Mouse (Mus musculus) cerebral cortex, adult 2 months (tissue): Measurements from ENCODE around the gene P4ha1.

Experiments
- WGBS: fragments of 180-500 bp; shearing (Covaris S2); methylation state at CpG from one replicate; pipeline ENCODE4 v1.1.7; 2018; 5-methylcytosine and 5-hydroxymethylcytosine counted together

P4ha1 gene

DNA sequence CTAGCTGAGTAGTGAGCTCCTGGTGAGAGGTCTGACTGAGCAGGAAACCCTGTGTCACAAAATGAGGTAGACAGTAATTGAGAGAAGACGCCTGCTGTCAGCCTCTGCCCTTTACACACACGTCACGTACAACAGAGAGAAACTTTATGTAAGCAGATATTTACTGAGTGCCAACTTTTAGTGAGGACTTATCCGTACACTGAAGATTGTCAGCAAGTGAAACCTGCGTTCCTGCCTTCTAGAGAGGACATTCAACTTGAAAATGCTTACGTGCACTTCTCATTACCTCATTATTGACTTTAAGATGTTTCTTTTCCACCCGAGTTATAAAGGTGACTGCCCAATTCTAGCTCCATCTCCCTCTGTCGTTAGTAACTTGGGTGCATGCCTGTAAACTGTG lies 45.6 kb downstream of the P4ha1 start:
- 73% methylated on average over 8 of the region's 8 CpGs for WGBS

DNA sequence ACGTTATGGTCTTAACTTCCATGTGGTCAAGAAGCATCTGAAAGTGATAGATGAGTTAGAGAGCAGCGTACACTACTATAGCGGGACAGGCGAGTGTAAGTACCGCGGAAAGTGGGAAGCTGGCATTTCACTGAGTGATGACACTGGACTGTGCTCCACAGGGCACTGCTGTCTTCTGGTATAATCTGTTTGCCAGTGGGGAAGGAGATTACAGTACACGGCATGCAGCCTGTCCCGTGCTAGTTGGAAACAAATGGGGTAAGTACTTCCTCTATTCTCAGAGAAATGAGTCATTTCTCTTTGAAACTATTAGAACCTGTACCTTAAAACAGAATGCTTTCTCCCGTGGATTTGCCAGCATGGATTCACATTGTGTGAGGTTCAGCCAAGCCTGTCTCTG lies 46.3 kb downstream of the P4ha1 start:
- WGBS, result 79% methylated on average over 9 of the region's 9 CpGs

DNA sequence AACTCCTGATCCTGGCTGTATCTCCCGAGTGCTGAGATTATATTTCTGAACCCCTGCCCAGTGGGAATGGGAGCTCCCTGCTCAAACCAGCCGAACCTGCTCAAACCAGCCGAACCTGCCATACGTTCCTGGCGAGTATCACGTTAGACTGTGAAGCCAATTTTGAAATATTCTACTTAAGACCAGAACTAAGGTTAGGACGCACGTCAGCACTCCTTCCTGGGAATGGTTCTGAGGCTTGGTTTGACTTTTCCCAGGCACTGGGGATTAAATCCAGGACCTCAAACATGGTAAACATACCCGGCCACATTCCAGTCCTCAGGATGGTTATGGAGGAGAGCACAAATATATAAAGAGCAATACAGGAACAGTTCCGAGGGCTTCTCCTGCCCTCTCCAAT lies 54.8 kb downstream of the P4ha1 start:
- 92% methylated on average over 10 of the region's 10 CpGs for WGBS

DNA sequence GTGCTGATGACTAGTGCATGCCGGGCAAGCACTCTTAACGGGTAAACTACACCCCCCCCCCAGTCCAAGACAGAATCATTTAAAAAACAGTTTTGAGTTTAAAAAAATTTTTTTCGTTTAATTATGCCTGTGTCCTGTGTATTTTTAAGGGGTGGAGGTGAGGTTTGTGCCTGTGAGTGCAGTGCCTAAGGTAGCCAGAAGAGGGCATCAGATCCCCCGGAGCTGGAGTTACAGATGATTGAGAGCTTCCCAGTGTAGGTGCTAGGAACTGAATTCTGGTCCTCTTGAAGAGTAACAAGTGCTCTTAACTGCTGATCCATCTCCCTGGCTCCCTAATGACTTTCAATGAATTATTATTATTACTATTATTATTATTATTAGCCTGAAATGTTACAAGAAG lies 55.6 kb downstream of the P4ha1 start:
- WGBS, result 96% methylated on average over 4 of the region's 4 CpGs

DNA sequence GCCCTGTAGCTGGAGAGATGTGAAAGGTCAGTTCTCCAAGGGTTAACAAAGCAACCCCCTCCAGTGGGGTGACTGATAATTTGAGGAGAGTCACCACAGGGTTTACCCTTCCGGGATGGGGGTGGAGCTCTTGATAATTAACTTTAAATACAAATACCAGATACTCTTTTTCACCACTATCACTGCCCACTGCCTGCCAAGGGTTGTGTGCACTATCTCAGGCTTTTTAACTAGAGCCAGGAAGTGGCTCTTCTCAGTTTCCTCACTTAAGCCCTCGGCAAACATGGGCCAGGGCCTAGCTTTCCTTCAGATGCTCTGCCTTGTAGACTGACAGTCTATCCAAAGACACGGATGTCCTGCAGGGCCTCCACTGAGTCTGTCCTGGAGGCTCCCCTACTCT lies 56.8 kb downstream of the P4ha1 start:
- WGBS, result 57% methylated on average over 3 of the region's 3 CpGs

DNA sequence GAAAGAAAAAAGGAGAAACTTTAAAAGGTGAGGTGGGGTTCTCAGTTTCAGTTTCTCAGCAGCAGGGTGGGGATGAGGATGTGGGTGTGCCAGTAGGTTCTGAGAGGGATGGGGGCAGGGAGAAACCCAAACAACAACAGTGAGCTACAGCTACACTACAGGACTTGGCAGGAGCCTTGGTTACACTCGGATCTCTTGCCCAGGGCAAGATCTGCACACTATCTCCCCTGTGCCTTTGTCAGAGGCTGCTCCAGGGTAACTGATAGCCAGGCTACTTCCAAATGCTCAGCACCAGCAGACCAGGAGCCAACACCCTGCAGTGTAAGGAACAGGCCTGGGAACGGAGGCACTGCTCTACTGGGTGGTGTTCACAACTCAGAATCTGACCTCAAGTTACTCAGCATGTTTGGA lies 57.3 kb downstream of the P4ha1 start:
- WGBS, result 63% methylated on average over 2 of the region's 2 CpGs

DNA sequence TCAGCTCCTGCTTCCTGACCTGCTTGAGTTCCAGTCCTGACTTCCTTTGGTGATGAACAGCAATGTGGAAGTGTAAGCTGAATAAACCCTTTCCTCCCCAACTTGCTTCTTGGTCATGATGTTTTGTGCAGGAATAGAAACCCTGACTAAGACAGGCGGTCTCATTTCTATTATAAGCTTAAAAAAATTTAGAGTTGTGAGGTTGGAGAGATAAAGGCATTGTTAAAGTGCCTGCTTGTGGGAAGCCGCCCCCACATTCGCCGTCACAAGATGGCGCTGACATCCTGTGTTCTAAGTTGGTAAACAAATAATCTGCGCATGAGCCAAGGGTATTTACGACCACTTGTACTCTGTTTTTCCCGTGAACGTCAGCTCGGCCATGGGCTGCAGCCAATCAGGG lies 58.5 kb downstream of the P4ha1 start:
- WGBS, result 90% methylated on average over 7 of the region's 10 CpGs

DNA sequence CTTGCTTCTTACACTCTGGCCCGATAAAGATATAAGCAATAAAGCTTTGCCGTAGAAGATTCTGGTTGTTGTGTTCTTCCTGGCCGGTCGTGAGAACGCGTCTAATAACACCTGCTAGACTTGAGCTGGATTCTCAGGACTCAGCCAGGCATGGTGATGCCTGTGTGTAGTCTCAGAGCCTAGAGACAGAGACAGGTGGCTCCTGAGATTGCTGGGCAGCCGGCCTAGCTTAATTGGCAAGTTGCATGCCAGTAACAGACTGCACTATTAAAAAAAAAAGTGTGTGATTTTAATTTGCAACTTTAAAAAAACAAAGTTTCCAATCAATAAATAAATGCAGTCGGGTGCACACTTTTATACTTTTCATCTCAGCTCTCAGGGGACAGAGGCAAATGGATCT lies 63.9 kb downstream of the P4ha1 start:
- 43% methylated on average over 8 of the region's 8 CpGs for WGBS

DNA sequence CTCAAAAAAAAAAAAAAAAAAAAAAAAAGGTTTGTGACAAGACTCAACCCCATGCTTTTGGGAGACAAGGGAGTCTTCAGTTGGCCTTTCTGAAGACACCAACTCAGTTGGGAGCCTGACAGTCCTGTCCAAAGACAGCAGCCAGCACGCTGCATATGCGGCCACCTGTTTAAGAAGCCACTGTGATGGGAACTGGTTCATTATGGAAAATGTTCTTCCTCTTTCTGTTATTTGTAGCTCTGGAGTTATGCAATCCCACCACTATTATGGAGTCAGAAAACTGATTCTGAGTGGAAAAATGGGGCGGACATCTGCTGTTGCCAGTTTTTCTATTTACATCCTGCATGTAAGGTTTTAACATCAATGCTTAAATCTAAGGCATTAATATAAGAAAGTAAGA lies 66.6 kb downstream of the P4ha1 start:
- WGBS, result 74% methylated on average over 3 of the region's 3 CpGs

DNA sequence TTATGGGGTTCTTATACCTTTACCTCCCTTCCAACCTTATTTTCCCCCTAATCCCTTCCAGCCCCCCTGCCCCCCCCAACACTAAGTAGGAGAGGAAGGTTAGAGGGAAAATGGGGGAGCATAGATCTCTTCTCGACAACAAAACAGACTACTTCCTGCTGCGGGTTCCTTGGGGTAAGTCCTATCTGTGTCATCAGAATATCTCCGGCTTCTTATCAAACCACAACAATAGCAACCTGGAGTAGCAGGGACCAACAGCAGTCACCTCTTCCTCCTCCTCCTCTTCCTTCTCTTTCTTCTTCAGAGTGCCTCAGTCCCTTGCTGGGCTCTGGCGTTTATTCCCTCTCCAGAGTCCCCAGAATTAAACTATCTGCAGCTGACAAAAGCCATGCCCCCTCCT lies 68.8 kb downstream of the P4ha1 start:
- 67% methylated on average over 4 of the region's 4 CpGs for WGBS

DNA sequence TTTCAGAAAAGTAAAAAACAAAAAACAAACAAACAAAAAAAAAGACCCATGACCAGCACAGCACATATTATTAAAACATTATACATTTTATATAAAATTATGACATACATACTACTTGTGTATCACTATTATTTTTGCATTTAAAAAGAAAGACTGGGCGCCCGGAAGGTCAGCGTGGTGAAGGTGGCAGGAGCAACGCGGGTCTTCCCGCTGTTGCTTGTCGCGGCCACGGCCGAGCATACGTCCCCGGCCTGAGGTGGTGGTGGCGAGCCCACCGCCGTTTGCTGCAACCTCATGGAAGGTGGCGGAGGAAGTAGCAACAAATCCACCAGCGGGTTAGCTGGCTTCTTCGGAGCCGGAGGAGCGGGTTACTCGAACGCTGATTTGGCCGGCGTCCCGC lies 72.4 kb downstream of the P4ha1 start, which contains the start of gene Gm10273:
Gene Gm10273 (plus strand): TSS at position 172 of the 400 bp plus-strand sequence.
- WGBS, result 89% methylated on average over 13 of the region's 25 CpGs

DNA sequence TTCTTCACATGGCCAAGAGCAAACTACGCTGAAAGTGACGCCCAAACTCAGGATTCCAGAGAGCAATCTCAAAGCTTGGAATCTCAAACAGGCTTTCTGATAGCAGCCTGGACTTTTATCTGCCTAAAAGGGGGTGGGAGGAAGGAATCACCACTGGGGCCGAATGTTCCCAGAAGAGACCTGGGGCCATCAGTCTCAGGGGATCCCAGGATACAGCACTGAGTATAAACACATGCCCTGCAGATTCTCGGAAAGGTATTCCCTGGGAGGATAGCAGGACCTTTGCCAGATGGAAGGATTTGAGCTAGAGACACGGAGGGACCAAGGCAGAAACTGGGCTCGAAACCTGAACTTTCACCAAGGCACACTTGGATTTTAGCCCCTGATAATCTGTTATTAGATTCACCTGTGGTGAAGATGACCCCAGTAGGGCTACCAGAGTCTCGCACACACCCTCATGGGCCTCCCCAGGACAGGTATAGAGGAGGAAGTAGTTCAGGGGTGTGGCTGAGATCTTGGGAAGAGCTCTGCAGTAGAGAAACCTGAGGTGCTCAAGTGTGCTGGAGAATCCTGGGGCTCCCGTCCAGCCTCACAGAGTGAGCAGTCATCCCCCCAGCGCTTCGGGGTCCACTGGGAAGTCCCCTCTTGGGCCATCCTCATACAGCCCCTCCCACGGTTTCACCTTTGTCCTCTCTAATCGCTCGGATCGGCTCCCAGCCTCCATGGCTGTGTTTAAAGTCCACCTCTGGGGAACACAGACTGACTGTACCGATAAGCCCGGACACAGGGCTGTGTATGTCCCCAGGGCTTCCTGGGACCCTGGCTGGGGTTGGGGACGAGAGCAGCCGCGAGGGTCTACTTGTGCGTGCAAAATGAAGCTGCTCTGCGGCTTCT lies 80.0 kb downstream of the P4ha1 start, which contains the start of gene Pla2g12b:
Gene Pla2g12b (plus strand): TSS at position 762 of the 894 bp plus-strand sequence.
- WGBS, result 81% methylated on average over 21 of the region's 21 CpGs

DNA sequence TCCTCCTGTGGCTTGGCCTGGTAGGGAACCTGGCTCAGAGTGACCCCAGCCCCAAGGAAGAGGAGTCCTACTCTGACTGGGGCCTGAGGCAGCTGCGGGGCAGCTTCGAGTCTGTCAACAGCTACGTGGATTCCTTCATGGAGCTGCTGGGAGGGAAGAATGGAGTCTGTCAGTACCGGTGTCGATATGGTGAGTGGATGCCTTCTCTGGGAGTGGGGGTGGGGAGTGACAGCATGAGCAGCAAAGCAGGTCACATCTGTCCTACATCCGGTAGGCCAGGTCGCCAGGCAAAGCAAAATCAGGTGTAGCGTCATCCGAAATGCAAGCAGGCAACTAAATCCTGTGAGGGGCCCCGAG lies 80.7 kb downstream of the P4ha1 start:
- 87% methylated on average over 10 of the region's 10 CpGs for WGBS

DNA sequence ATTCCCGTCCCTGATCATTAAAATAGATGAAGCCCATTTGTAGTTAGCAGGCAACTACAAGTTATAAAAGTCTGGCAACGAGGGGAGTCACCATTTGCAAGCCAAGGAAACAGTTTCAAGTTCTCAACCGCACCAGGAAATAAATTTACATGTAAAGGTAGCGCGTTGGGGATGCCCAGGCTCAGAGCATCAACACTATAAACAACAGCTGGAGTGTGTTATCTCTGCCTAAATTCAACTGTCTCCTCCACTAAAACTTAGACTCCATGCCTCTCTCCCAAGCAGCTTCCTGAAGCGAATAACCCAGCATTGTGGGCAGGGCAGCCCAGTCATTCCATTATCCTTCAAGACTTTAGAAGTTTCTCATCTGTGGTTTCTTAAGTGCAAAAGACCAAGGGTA lies 85.4 kb downstream of the P4ha1 start:
- 61% methylated on average over 6 of the region's 6 CpGs for WGBS

DNA sequence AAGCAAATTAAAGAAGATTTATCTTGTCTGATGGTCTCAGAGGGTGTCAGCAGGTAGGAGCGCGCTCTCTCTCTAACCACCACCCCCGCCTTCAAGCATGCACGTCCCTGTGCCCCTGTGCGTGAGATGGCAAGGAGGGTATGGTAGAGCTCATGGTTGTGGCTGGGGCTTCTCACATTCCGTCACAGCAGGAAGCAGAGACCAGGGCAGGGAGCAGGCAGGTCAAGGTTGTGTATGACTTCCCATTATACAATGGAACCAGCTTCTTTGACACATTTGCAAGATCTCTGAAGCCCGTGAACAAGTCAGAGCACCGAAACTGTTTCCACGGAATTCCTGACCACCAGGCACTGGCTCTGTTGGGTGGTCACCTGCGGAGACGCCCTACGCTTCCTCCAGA lies 87.2 kb downstream of the P4ha1 start:
- WGBS, result 85% methylated on average over 12 of the region's 12 CpGs

DNA sequence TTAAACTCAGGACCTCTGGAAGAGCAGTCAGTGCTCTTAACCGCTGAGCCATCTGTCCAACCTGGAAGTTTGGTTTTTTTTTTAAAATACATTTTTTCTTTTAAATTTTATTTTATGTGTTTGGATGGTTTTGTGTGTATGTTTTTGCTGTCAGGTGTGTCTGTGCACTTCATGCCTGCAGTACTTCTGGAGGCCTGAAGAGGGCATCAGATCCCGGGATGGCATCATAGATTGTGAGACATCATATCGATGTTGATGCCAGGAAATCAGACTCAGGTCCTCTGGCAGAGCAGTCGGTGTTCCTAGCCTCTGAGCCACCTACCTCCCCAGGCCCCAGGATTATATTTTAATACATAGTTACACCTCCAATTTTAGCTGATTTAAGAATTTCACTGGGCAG lies 90.6 kb downstream of the P4ha1 start:
- WGBS, result 90% methylated on average over 4 of the region's 4 CpGs

DNA sequence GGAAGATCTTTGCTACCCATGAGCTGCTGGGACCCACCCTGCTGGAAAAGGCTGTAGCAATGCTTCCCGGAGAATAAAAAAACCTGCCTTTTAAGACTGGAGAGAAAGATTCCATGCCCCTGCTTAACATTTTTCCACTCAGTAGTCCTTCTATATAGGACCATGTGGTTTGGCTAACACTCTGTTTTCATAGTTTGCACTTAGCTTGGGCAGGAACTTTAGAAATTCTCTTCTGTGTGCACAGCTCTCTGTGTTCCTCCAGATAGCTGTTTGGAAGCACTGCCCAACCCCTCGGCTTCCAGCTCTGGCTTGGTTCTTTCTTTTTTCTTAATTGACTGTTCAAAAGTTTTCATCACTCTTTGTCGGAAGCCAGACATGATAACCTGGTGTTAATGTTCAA lies 93.5 kb downstream of the P4ha1 start:
- 81% methylated on average over 3 of the region's 3 CpGs for WGBS

DNA sequence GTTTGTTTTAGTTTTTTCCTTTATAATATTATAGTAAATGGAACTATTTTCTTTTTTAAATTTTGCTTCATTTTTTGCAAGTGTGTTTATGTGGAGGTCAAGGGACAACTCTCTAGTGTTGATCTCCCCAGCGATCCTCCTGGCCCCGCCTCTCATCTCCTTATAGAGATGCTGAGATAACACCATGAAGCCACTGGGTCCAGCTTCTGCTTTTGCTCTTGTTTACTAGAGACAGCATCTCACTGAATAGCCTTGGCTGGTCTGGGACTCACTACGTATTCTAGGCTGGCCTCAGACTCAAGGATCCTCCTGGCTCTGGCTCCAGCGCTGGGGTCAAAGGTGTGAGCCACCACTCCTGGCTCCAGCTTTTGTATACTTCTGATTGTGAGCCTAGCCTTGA lies 96.4 kb downstream of the P4ha1 start:
- WGBS, result 95% methylated on average over 4 of the region's 4 CpGs
